In genomic region chr10:61341557-61341956, GRCm38 (mm10) we compare ENCODE assay signal across 9 mouse cellular contexts. TPM values are rescaled to one million over a fixed set of nuclear protein-coding genes. Genes with fewer than 3 reads are reported as not detected.
DNase-seq lines count a peak whose midpoint lies in the region; ATAC-seq and TF ChIP-seq lines count a peak whose summit lies in the region.
"Had no signal": no experiment of that assay in that cellular context is flagged by ENCODE, and none has a peak within 500 bp of the region (broad histone marks: within the 10 kb centered on the region; RNA-seq: fewer than 3 reads in every experiment).

No protein-coding gene starts in this region.

- H3K36me3 ChIP-seq in lung, embryonic 14.5 days (ENCODE audit: insufficient read depth) = peaks cover 51% of the 10 kb centered on the region

- no peaks in the 10 kb centered on the region for H3K9me3 ChIP-seq in lung, embryonic 14.5 days (ENCODE audit: low read depth, low read length)
- H3K9me3 ChIP-seq: embryonic facial prominence, embryonic 13.5 days had no signal

- no peaks in the 10 kb centered on the region for H3K27me3 ChIP-seq in lung, embryonic 14.5 days (ENCODE audit: insufficient read depth, low read length)
- H3K27me3 ChIP-seq: embryonic facial prominence, embryonic 13.5 days had no signal

- H3K27ac ChIP-seq in lung, embryonic 14.5 days (ENCODE audit: low read depth) = no peak overlapping the region
- H3K27ac ChIP-seq: embryonic facial prominence, embryonic 13.5 days had no signal

- no peak overlapping the region for H3K9ac ChIP-seq in lung, embryonic 14.5 days
- H3K9ac ChIP-seq: embryonic facial prominence, embryonic 13.5 days had no signal

- no peak overlapping the region for H3K4me2 ChIP-seq in lung, embryonic 14.5 days
- H3K4me2 ChIP-seq: embryonic facial prominence, embryonic 13.5 days had no signal

- 0 out of 2 replicates have a peak, but pooled peaks have one; percentile 27 for ATAC-seq in lung, embryonic 14.5 days (ENCODE audit: insufficient read depth)

- 57% methylated on average over 6 of the region's 6 CpGs for WGBS in lung, embryonic 14.5 days

- no peaks in the 10 kb centered on the region for H3K4me1 ChIP-seq in lung, embryonic 14.5 days (ENCODE audit: insufficient read depth)

- DNase-seq in 3T3-L1 (ENCODE audit: low read depth, low spot score) (peak; percentile 76), R1 (ENCODE audit: low read depth, low spot score) (peak; percentile 67)
- peak; percentile 80 for DNase-seq in cerebellum, postnatal 36 days
- DNase-seq in gastrocnemius, postnatal 14 days = peak; percentile 76
- DNase-seq in kidney, postnatal 36 days = peak; percentile 60 to 90
- peak; percentile 81 for DNase-seq in lung, embryonic 14.5 days
- DNase-seq in ovary, postnatal 36 days (ENCODE audit: low spot score) = peak; percentile 70
- DNase-seq in thymus, postnatal 10 days (ENCODE audit: low spot score in 2 of 2) = peak; percentile 35 to 79

- intact Hi-C loops in gastrocnemius, postnatal 14 days (cut with DNase I; ENCODE audit: low total_unique reads) = loop anchor here (5.0 kb wide), 1 partner anchor 321 kb away; no protein-coding TSS in a partner anchor

- TF ChIP-seq CTCF in lung, embryonic 14.5 days (IDR thresholded peaks at IDR 0.05; ENCODE audit: low read depth) = peak; percentile 97

- H3K4me3 ChIP-seq in lung, embryonic 14.5 days (ENCODE audit: low read depth, low read length) = no peak overlapping the region
- H3K4me3 ChIP-seq: embryonic facial prominence, embryonic 13.5 days had no signal

RNA-seq across cellular contexts. Expression of gene Pald1, which starts 41.8 kb away (rescaled TPM):
- 10 to 100 TPM; 15.2 to 17.7 TPM for total RNA-seq in gastrocnemius, postnatal 14 days (2021)
- 44.1 and 47.5 TPM in 2 replicates for polyA plus RNA-seq in lung, embryonic 14.5 days (2014; fragmentation: Nextera tagmentation; extraction: Ambion mirVana)

RNA-seq across cellular contexts. Expression of gene Prf1, which starts 43.9 kb away (rescaled TPM):
- total RNA-seq in gastrocnemius, postnatal 14 days (2021) = not detected
- polyA plus RNA-seq in lung, embryonic 14.5 days (2014; fragmentation: Nextera tagmentation; extraction: Ambion mirVana) = not detected in 2 replicates
- polyA plus RNA-seq: embryonic facial prominence, embryonic 13.5 days had no signal
